Mouse (Mus musculus) heart, adult 2 months (tissue): ENCODE results near the gene Ttc16. TPM values are rescaled to one million over a fixed set of nuclear protein-coding genes. Genes with fewer than 3 reads are reported as not detected.

Experiments
- DNase-seq, 2 experiments: peaks; one replicate each; pipeline ENCODE4 v3.0.0; 2021
- H3K27ac ChIP-seq: fragments of 200-600 bp; 2 replicates; pipeline ENCODE4 v1.8.1; 2022
- H3K27me3 ChIP-seq: fragments of 200-500 bp; 2 replicates; pipeline ENCODE4 v1.6.1; 2012; ENCODE audit warnings: mild to moderate bottlenecking, low read length, inconsistent platforms, mixed read lengths; ENCODE audit not compliant: control insufficient read depth, insufficient read depth
- H3K36me3 ChIP-seq: fragments of 200-500 bp; 2 replicates; pipeline ENCODE4 v1.6.1; 2012; ENCODE audit warnings: low read length, inconsistent platforms; ENCODE audit not compliant: control insufficient read depth, insufficient read depth
- H3K4me1 ChIP-seq: fragments of 200-500 bp; 2 replicates; pipeline ENCODE4 v1.6.1; 2011; ENCODE audit warnings: low read length; ENCODE audit not compliant: control insufficient read depth, insufficient read depth
- H3K4me3 ChIP-seq: fragments of 200-600 bp; 2 replicates; pipeline ENCODE4 v1.8.1; 2022
- H3K79me2 ChIP-seq: fragments of 200-500 bp; replicated peaks from 2 replicates; pipeline ENCODE4 v1.6.1; 2012; ENCODE audit warnings: mild to moderate bottlenecking, inconsistent platforms, low read length, moderate library complexity, mixed read lengths; ENCODE audit not compliant: control insufficient read depth, insufficient read depth
- H3K9ac ChIP-seq: fragments of 200-500 bp; 2 replicates; pipeline ENCODE4 v1.6.1; 2012; ENCODE audit warnings: low read depth, mild to moderate bottlenecking, control low read depth, inconsistent platforms, low read length, mixed read lengths
- CTCF ChIP-seq: fragments of 200-600 bp; IDR thresholded peaks from 2 replicates; pipeline ENCODE4 v1.8.1; 2022; ENCODE audit warnings: antibody characterized with exemption, mild to moderate bottlenecking, moderate library complexity
- EP300 ChIP-seq: fragments of 200-500 bp; IDR thresholded peaks from 2 replicates; pipeline ENCODE4 v1.6.1; 2011; ENCODE audit warnings: low read depth, low read length, control low read depth; ENCODE audit not compliant: insufficient read depth
- POLR2A ChIP-seq: fragments of 200-500 bp; IDR thresholded peaks from 2 replicates; pipeline ENCODE4 v1.6.1; 2011; ENCODE audit warnings: mild to moderate bottlenecking, low read depth, low read length, control low read depth; ENCODE audit not compliant: insufficient read depth
- WGBS: fragments of 180-500 bp; shearing (Covaris S2); methylation state at CpG from one replicate; pipeline ENCODE4 v1.1.7; 2018; 5-methylcytosine and 5-hydroxymethylcytosine counted together
- intact Hi-C: fragments of 180-260 bp; cut with DNase I; formaldehyde crosslinking; loops from one replicate; pipeline ENCODE4 v1.15.1; 2025
- polyA plus RNA-seq: library from polyadenylated mRNA; depleted of rRNA; stranded (reverse); fragments of >200 nt; gene quantifications from 2 replicates; pipeline ENCODE4 v1.2.3, GENCODE M21; 2012
- total RNA-seq, 2 experiments: library from RNA; stranded (reverse); gene quantifications; 2 replicates each; pipeline ENCODE4 v1.2.3; 2021

Gene Ttc16
- total and polyA plus RNA-seq, 3 experiments, result 0.10 to 0.98 (median 0.11) TPM

- no peak for DNase-seq
- 41% methylated on average over 15 of the region's 15 CpGs for WGBS
- intact Hi-C loops, result no loop called here
- no peak overlapping the region for H3K9ac ChIP-seq
- TF ChIP-seq CTCF (no peak), EP300 (no peak), POLR2A (no peak)
- peaks cover 2% of the 10 kb centered on the region; the same call in 1 of the 2 replicates for H3K36me3 ChIP-seq
- no peak overlapping the region for H3K4me3 ChIP-seq
- H3K4me1 ChIP-seq, result peaks cover 3% of the 10 kb centered on the region
- H3K79me2 ChIP-seq, result peaks cover 5% of the 10 kb centered on the region
- H3K27me3 ChIP-seq, result peaks cover 2% of the 10 kb centered on the region; the same call in 1 of the 2 replicates
- H3K27ac ChIP-seq, result no peak overlapping the region
These were observed 31.0 kb downstream of the Ttc16 start for GRCm38 (mm10) chr2:32744272-32744982.

DNA sequence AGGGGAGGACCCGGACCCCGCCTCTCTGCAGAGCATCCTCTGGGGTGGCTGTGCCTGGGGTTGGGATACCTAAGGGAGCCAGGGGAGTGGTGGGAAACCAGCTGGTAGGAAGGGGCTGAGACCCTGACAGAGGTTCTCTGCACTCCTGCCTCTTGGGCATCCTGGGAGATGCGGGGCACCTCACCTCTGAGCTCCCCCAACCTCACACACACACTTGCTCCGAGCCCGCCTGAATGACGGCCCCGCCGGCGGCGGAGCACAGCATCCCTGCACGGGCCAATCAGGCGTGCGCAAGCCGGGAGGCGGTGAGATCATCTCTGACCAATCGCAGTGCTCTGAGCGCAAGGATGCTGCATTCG is 33.3 kb downstream of the Ttc16 start:
- peaks cover 5% of the 10 kb centered on the region for H3K79me2 ChIP-seq
- H3K27ac ChIP-seq, result no peak overlapping the region
- intact Hi-C loops, result no loop called here
- peaks cover 2% of the 10 kb centered on the region; the same call in 1 of the 2 replicates for H3K27me3 ChIP-seq
- no peak for DNase-seq
- 37% methylated on average over 18 of the region's 18 CpGs for WGBS
- H3K4me3 ChIP-seq, result no peak overlapping the region
- H3K4me1 ChIP-seq, result peaks cover 3% of the 10 kb centered on the region
- H3K36me3 ChIP-seq, result peaks cover 6% of the 10 kb centered on the region; the same call in 1 of the 2 replicates
- no peak overlapping the region for H3K9ac ChIP-seq
- TF ChIP-seq CTCF, result no peak
- no peak for TF ChIP-seq POLR2A
- no peak for TF ChIP-seq EP300

DNA sequence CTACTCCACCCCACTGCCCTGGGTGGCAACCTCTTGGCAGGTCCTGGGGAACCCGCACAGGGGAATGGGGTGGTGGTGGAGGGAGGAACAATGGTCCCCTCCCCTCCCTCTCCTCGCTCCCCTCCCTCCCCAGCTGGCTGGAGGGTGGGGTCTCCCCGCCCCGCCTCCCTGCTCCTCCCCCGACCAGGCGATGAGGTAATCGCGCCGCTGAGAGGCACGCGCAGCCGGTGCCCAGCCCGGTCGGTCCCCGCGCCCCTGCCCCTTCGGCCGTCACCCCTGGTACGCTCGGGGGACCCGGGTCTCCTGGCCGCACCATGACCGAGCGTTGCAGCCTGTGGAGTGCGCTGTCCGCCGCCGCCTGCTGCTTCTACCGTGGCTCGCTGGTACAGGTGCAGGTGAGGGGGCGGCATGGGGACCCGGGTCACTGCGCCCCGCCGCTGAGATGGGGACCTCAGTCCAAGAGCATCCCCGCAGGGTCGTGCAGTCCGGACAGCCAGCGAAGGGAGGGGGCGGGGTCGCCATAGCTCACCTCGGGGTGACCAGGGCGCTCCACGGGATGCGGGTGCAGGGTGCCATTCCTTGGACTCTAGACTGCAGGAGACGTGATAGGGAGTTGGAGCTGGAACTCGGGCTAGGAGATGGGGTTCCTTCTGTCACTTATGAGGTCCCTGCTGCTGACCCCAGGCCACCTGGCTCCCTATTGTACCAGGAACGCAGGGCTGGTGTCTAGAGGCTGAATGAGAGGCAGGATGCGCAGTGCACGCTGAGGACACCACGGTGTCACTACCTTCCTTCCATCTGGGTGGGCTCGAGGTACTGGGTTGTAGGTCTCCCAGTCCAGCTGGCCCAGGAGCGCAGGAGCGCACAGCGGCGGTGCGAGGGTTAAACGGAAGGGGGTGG is 33.9 kb downstream of the Ttc16 start:
- Histone ChIP-seq H3K9ac (peak overlapping the region; percentile 52), H3K4me1 (peaks cover 4% of the 10 kb centered on the region), H3K79me2 (peaks cover 5% of the 10 kb centered on the region), H3K27me3 (peaks cover 2% of the 10 kb centered on the region; the same call in 1 of the 2 replicates), H3K27ac (peak overlapping the region; percentile 38), H3K36me3 (peaks cover 6% of the 10 kb centered on the region; the same call in 1 of the 2 replicates), H3K4me3 (peak overlapping the region; percentile 46)
- intact Hi-C loops, result loop anchor here (2.0 kb wide), 1 partner anchor 13 kb away; no protein-coding TSS in a partner anchor
- DNase-seq, result peak; percentile 62 to 75
- 26% methylated on average over 53 of the region's 58 CpGs for WGBS
- no peak for TF ChIP-seq POLR2A
- no peak for TF ChIP-seq CTCF
- no peak for TF ChIP-seq EP300

DNA sequence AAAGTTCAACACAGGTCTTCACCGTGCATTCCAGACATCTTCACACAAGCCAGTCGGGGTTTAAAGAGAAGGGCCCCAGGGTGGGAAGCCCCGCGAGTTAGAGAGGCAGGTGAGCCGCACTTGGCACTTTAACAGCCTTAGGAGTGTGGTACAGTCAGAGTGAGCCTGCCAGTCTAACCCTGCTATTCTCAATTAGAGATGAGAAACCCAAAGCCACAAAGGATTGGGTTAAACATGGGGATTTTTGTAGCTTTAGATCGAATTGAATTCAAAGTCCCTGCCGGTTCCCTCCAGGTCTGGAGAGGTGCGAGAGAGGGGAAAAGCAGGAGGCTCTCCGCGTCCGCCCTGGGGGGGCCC is 34.5 kb downstream of the Ttc16 start, which contains the start of gene 6330409D20Rik:
Gene 6330409D20Rik, minus strand, starts transcription at position 101 of the 357 bp plus-strand sequence.
- H3K27me3 ChIP-seq, result peaks cover 2% of the 10 kb centered on the region; the same call in 1 of the 2 replicates
- WGBS, result 24% methylated on average over 11 of the region's 11 CpGs
- intact Hi-C loops, result loop anchor here (2.0 kb wide), 1 partner anchor 14 kb away; no protein-coding TSS in a partner anchor
- peaks cover 7% of the 10 kb centered on the region for H3K4me1 ChIP-seq
- DNase-seq, result no peak
- peak within 1 kb of the TSS; percentile 38 for H3K27ac ChIP-seq
- TF ChIP-seq POLR2A, result no peak
- no peak for TF ChIP-seq CTCF
- no peak for TF ChIP-seq EP300
- peak within 1 kb of the TSS; percentile 52 for H3K9ac ChIP-seq
- H3K36me3 ChIP-seq, result peaks cover 6% of the 10 kb centered on the region; the same call in 1 of the 2 replicates
- H3K4me3 ChIP-seq, result peak within 1 kb of the TSS; percentile 46
- H3K79me2 ChIP-seq, result peaks cover 5% of the 10 kb centered on the region

GRCm38 (mm10) chr2:32739311-32739710 is 36.1 kb downstream of the Ttc16 start:
- WGBS, result 49% methylated on average over 4 of the region's 4 CpGs
- peaks cover 8% of the 10 kb centered on the region for H3K36me3 ChIP-seq
- peaks cover 2% of the 10 kb centered on the region; the same call in 1 of the 2 replicates for H3K27me3 ChIP-seq
- H3K79me2 ChIP-seq, result peaks cover 5% of the 10 kb centered on the region
- peak overlapping the region; percentile 31; the same call in 1 of the 2 replicates for H3K27ac ChIP-seq
- intact Hi-C loops, result no loop called here
- H3K4me3 ChIP-seq, result no peak overlapping the region
- DNase-seq, result no peak
- TF ChIP-seq CTCF, result no peak
- TF ChIP-seq POLR2A, result no peak
- TF ChIP-seq EP300, result no peak
- peaks cover 12% of the 10 kb centered on the region for H3K4me1 ChIP-seq
- H3K9ac ChIP-seq, result no peak overlapping the region
